Mouse (Mus musculus): ENCODE data around the gene Olfr181. TPM values are rescaled to one million over a fixed set of nuclear protein-coding genes. Genes with fewer than 3 reads are reported as not detected.

Gene Olfr181
- not detected for polyA plus RNA-seq (2015; fragmentation: Illumina TruSeq; extraction: RNeasy Lipid Tissue Mini Kit (QIAGEN cat#74804); ENCODE audit: insufficient read depth, low replicate concordance)

DNA sequence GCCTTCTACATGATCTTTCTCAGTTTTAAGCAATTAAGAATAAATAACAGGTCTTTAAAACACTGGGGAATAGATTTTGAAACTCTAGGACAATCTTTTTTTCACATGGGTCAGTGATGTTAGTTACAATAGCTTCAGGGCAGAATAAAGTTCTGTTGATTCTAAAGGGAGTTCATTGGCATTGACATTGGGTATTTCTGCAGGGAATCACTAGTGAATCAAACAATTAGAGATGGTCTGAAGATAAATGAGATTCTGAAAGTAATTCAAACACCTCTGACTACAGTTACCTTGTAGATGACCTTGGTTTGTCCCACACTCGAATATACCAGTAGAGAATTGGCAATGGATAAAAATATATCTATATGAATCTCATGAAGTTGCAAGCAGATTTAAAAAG lies at the start of gene Olfr181:
Olfr181 (minus strand) TSS at position 101 of the 400 bp plus-strand sequence.

DNA sequence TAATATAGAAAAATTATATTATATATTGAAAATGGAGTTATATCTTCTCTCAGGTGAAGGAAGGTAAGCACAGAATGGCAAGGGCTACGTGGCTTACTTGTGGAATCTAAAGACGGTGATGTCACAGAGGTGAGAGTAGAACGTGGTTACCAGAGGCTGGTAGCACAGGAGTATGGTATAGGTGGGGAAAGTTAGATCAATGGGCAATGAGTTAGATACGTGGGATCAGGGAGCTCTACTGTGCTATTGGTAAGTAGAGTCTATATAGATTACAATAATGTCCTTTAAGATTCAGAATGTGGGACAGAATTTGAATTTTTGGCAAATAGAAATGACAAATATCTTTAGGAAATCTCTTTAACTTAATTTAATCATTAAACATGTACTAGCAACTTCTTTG lies 737 bp upstream of the Olfr181 start, which contains the start of gene Olfr180:
Olfr180 (minus strand) TSS at position 101 of the 400 bp plus-strand sequence.

DNA sequence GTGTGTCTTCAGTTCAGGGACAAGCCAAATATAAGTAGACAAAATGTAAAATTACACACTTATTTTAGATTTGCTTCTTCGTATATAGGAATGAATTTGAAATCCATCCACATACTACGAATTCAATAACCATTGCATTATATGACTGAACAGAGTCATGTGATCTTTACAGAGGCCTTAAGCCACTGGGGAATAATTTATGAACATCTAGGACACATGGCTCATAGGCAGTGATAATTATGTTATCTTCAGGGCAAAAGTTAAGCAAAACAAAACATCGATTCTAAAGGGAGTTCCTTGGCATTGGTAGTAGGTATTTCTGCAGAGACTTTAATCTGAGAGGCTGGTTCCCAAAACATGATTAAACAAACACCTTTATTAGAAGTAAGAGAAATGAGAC lies 36.6 kb downstream of the Olfr181 start, which contains the start of gene Olfr178:
Olfr178 (minus strand) TSS at position 101 of the 400 bp plus-strand sequence.

Other genes with a start within 250 kb of the Olfr181 start
- 1.9 TPM for gene Gpr15, start 209.7 kb downstream of the Olfr181 start, polyA plus RNA-seq (2015; fragmentation: Illumina TruSeq; extraction: RNeasy Lipid Tissue Mini Kit (QIAGEN cat#74804); ENCODE audit: insufficient read depth, low replicate concordance)
- 48.4 TPM for gene Cldnd1, start 200.8 kb downstream of the Olfr181 start, polyA plus RNA-seq (2015; fragmentation: Illumina TruSeq; extraction: RNeasy Lipid Tissue Mini Kit (QIAGEN cat#74804); ENCODE audit: insufficient read depth, low replicate concordance)
- not detected for gene Olfr172, start 165.6 kb downstream of the Olfr181 start, polyA plus RNA-seq (2015; fragmentation: Illumina TruSeq; extraction: RNeasy Lipid Tissue Mini Kit (QIAGEN cat#74804); ENCODE audit: insufficient read depth, low replicate concordance)
- not detected for gene Olfr173, start 128.5 kb downstream of the Olfr181 start, polyA plus RNA-seq (2015; fragmentation: Illumina TruSeq; extraction: RNeasy Lipid Tissue Mini Kit (QIAGEN cat#74804); ENCODE audit: insufficient read depth, low replicate concordance)
- not detected for gene Olfr175-ps1, start 102.0 kb downstream of the Olfr181 start, polyA plus RNA-seq (2015; fragmentation: Illumina TruSeq; extraction: RNeasy Lipid Tissue Mini Kit (QIAGEN cat#74804); ENCODE audit: insufficient read depth, low replicate concordance)
- gene Olfr177, start 54.0 kb downstream of the Olfr181 start, polyA plus RNA-seq (2015; fragmentation: Illumina TruSeq; extraction: RNeasy Lipid Tissue Mini Kit (QIAGEN cat#74804); ENCODE audit: insufficient read depth, low replicate concordance): not detected
- not detected for gene Olfr178, start 36.7 kb downstream of the Olfr181 start, polyA plus RNA-seq (2015; fragmentation: Illumina TruSeq; extraction: RNeasy Lipid Tissue Mini Kit (QIAGEN cat#74804); ENCODE audit: insufficient read depth, low replicate concordance)
- gene Olfr180, start 637 bp upstream of the Olfr181 start, polyA plus RNA-seq (2015; fragmentation: Illumina TruSeq; extraction: RNeasy Lipid Tissue Mini Kit (QIAGEN cat#74804); ENCODE audit: insufficient read depth, low replicate concordance): not detected
- gene Olfr183, start 66.6 kb upstream of the Olfr181 start, polyA plus RNA-seq (2015; fragmentation: Illumina TruSeq; extraction: RNeasy Lipid Tissue Mini Kit (QIAGEN cat#74804); ENCODE audit: insufficient read depth, low replicate concordance): not detected
- gene Olfr186, start 101.5 kb upstream of the Olfr181 start, polyA plus RNA-seq (2015; fragmentation: Illumina TruSeq; extraction: RNeasy Lipid Tissue Mini Kit (QIAGEN cat#74804); ENCODE audit: insufficient read depth, low replicate concordance): not detected
- gene Olfr187, start 111.0 kb upstream of the Olfr181 start, polyA plus RNA-seq (2015; fragmentation: Illumina TruSeq; extraction: RNeasy Lipid Tissue Mini Kit (QIAGEN cat#74804); ENCODE audit: insufficient read depth, low replicate concordance): not detected
- not detected for gene Olfr190, start 149.2 kb upstream of the Olfr181 start, polyA plus RNA-seq (2015; fragmentation: Illumina TruSeq; extraction: RNeasy Lipid Tissue Mini Kit (QIAGEN cat#74804); ENCODE audit: insufficient read depth, low replicate concordance)
- gene Olfr191, start 161.1 kb upstream of the Olfr181 start, polyA plus RNA-seq (2015; fragmentation: Illumina TruSeq; extraction: RNeasy Lipid Tissue Mini Kit (QIAGEN cat#74804); ENCODE audit: insufficient read depth, low replicate concordance): not detected
- not detected for gene Olfr193, start 183.1 kb upstream of the Olfr181 start, polyA plus RNA-seq (2015; fragmentation: Illumina TruSeq; extraction: RNeasy Lipid Tissue Mini Kit (QIAGEN cat#74804); ENCODE audit: insufficient read depth, low replicate concordance)
- gene Olfr194, start 192.3 kb upstream of the Olfr181 start, polyA plus RNA-seq (2015; fragmentation: Illumina TruSeq; extraction: RNeasy Lipid Tissue Mini Kit (QIAGEN cat#74804); ENCODE audit: insufficient read depth, low replicate concordance): not detected
- not detected for gene Olfr195, start 218.3 kb upstream of the Olfr181 start, polyA plus RNA-seq (2015; fragmentation: Illumina TruSeq; extraction: RNeasy Lipid Tissue Mini Kit (QIAGEN cat#74804); ENCODE audit: insufficient read depth, low replicate concordance)
- not detected for gene Olfr196, start 241.7 kb upstream of the Olfr181 start, polyA plus RNA-seq (2015; fragmentation: Illumina TruSeq; extraction: RNeasy Lipid Tissue Mini Kit (QIAGEN cat#74804); ENCODE audit: insufficient read depth, low replicate concordance)